Mouse (Mus musculus): ENCODE data around the gene Letm1. TPM values are rescaled to one million over a fixed set of nuclear protein-coding genes. Genes with fewer than 3 reads are reported as not detected.

Letm1 gene
- polyA plus RNA-seq, 1 experiment = 33.8 TPM

GRCm38 (mm10) chr5:33820733-33821621 lies 38.4 kb upstream of the Letm1 start:
- Histone ChIP-seq H3K27ac (ENCODE audit: insufficient read depth, low read length) (peak overlapping the region; percentile 79), H3K27me3 (ENCODE audit: control insufficient read depth, insufficient read depth, low read length) (no peaks in the 10 kb centered on the region), H3K4me1 (ENCODE audit: control insufficient read depth, insufficient read depth, insufficient read length) (peaks cover 2% of the 10 kb centered on the region), H3K4me3 (ENCODE audit: extremely low read depth, insufficient read depth, insufficient read length) (peak overlapping the region; percentile 100), H3K36me3 (ENCODE audit: control insufficient read depth, insufficient read depth, low read length) (no peaks in the 10 kb centered on the region)
- DNase-seq (ENCODE audit: low read depth in 1 of 2, low spot score in 2 of 2) = peak in 1 of 2 experiments; percentile 28
- under 1% methylated on average over 116 of the region's 121 CpGs for WGBS
- TF ChIP-seq CTCF (IDR thresholded peaks at IDR 0.05; ENCODE audit: extremely low read depth, insufficient read depth, insufficient read length, insufficient replicate concordance) = no peak
- no peak for TF ChIP-seq POLR2A (IDR thresholded peaks at IDR 0.05; ENCODE audit: low read depth, low read length)

GRCm38 (mm10) chr5:33819876-33820732 lies 37.5 kb upstream of the Letm1 start, which contains the start of gene Nsd2:
TSS of gene Nsd2 (plus strand) at chr5:33820725.
- Histone ChIP-seq H3K27ac (ENCODE audit: insufficient read depth, low read length) (peak within 1 kb of the TSS; percentile 79), H3K36me3 (ENCODE audit: control insufficient read depth, insufficient read depth, low read length) (no peaks in the 10 kb centered on the region), H3K4me1 (ENCODE audit: control insufficient read depth, insufficient read depth, insufficient read length) (peaks cover 2% of the 10 kb centered on the region), H3K27me3 (ENCODE audit: control insufficient read depth, insufficient read depth, low read length) (no peaks in the 10 kb centered on the region), H3K4me3 (ENCODE audit: extremely low read depth, insufficient read depth, insufficient read length) (peak within 1 kb of the TSS; percentile 100)
- TF ChIP-seq POLR2A (IDR thresholded peaks at IDR 0.05; ENCODE audit: low read depth, low read length) (no peak), CTCF (IDR thresholded peaks at IDR 0.05; ENCODE audit: extremely low read depth, insufficient read depth, insufficient read length, insufficient replicate concordance) (no peak)
- 1% methylated on average over 116 of the region's 136 CpGs for WGBS
- peak; percentile 66 to 78 for DNase-seq (ENCODE audit: low read depth in 1 of 2, low spot score in 2 of 2)

GRCm38 (mm10) chr5:33819141-33819875 lies 36.7 kb upstream of the Letm1 start:
- TF ChIP-seq POLR2A (IDR thresholded peaks at IDR 0.05; ENCODE audit: low read depth, low read length) (no peak), CTCF (IDR thresholded peaks at IDR 0.05; ENCODE audit: extremely low read depth, insufficient read depth, insufficient read length, insufficient replicate concordance) (no peak)
- Histone ChIP-seq H3K27me3 (ENCODE audit: control insufficient read depth, insufficient read depth, low read length) (no peaks in the 10 kb centered on the region), H3K4me3 (ENCODE audit: extremely low read depth, insufficient read depth, insufficient read length) (peak overlapping the region; percentile 100), H3K36me3 (ENCODE audit: control insufficient read depth, insufficient read depth, low read length) (no peaks in the 10 kb centered on the region), H3K27ac (ENCODE audit: insufficient read depth, low read length) (peak overlapping the region; percentile 50; the same call in 1 of the 2 replicates), H3K4me1 (ENCODE audit: control insufficient read depth, insufficient read depth, insufficient read length) (peaks cover 2% of the 10 kb centered on the region)
- WGBS = 33% methylated on average over 9 of the region's 9 CpGs
- peak in 1 of 2 experiments; percentile 3 for DNase-seq (ENCODE audit: low read depth in 1 of 2, low spot score in 2 of 2)

GRCm38 (mm10) chr5:33818104-33818503 lies 35.5 kb upstream of the Letm1 start:
- TF ChIP-seq POLR2A (IDR thresholded peaks at IDR 0.05; ENCODE audit: low read depth, low read length) = no peak
- no peak for TF ChIP-seq CTCF (IDR thresholded peaks at IDR 0.05; ENCODE audit: extremely low read depth, insufficient read depth, insufficient read length, insufficient replicate concordance)

GRCm38 (mm10) chr5:33816008-33816725 lies 33.5 kb upstream of the Letm1 start:
- Histone ChIP-seq H3K27ac (ENCODE audit: insufficient read depth, low read length) (no peak overlapping the region), H3K27me3 (ENCODE audit: control insufficient read depth, insufficient read depth, low read length) (no peaks in the 10 kb centered on the region), H3K4me1 (ENCODE audit: control insufficient read depth, insufficient read depth, insufficient read length) (no peaks in the 10 kb centered on the region; the same call in none of the 2 replicates), H3K4me3 (ENCODE audit: extremely low read depth, insufficient read depth, insufficient read length) (no peak overlapping the region), H3K36me3 (ENCODE audit: control insufficient read depth, insufficient read depth, low read length) (no peaks in the 10 kb centered on the region)
- DNase-seq (ENCODE audit: low read depth in 1 of 2, low spot score in 2 of 2) = no peak
- TF ChIP-seq CTCF (IDR thresholded peaks at IDR 0.05; ENCODE audit: extremely low read depth, insufficient read depth, insufficient read length, insufficient replicate concordance) (no peak), POLR2A (IDR thresholded peaks at IDR 0.05; ENCODE audit: low read depth, low read length) (no peak)
- WGBS = 81% methylated on average over 6 of the region's 6 CpGs

More at GRCm38 (mm10) chr5:33818104-33818503, 35.5 kb upstream of the Letm1 start:
- peaks cover 2% of the 10 kb centered on the region for H3K4me1 ChIP-seq (ENCODE audit: control insufficient read depth, insufficient read depth, insufficient read length)
- H3K36me3 ChIP-seq (ENCODE audit: control insufficient read depth, insufficient read depth, low read length) = no peaks in the 10 kb centered on the region
- H3K27me3 ChIP-seq (ENCODE audit: control insufficient read depth, insufficient read depth, low read length) = no peaks in the 10 kb centered on the region
- no peak overlapping the region for H3K27ac ChIP-seq (ENCODE audit: insufficient read depth, low read length)
- no peak for DNase-seq (ENCODE audit: low read depth in 1 of 2, low spot score in 2 of 2)
- no peak overlapping the region for H3K4me3 ChIP-seq (ENCODE audit: extremely low read depth, insufficient read depth, insufficient read length)
- WGBS = 85% methylated on average over 5 of the region's 5 CpGs

Data from spleen, adult 2 months (tissue).